Mouse (Mus musculus) G1E (cell line): Measurements from ENCODE around the gene Sorcs2.

Experiments
- CTCF ChIP-seq: IDR thresholded peaks from 2 replicates; pipeline ENCODE4 v1.5.1; 2012; ENCODE audit warnings: low read depth, low read length, inconsistent platforms, mixed read lengths
- GATA1 ChIP-seq: IDR thresholded peaks from 2 replicates; pipeline ENCODE4 v1.6.1; 2012; ENCODE audit warnings: borderline replicate concordance, low read length, inconsistent platforms, mixed read lengths
- POLR2AphosphoS5 ChIP-seq: IDR thresholded peaks from 2 replicates; pipeline ENCODE4 v1.6.1; 2012; ENCODE audit warnings: low read depth, low read length, inconsistent platforms; ENCODE audit not compliant: insufficient replicate concordance
- TAL1 ChIP-seq: conservative IDR thresholded peaks from 2 replicates; pipeline ENCODE4 v1.6.1; 2012; ENCODE audit warnings: low read depth, low read length, inconsistent platforms, mixed read lengths

DNA sequence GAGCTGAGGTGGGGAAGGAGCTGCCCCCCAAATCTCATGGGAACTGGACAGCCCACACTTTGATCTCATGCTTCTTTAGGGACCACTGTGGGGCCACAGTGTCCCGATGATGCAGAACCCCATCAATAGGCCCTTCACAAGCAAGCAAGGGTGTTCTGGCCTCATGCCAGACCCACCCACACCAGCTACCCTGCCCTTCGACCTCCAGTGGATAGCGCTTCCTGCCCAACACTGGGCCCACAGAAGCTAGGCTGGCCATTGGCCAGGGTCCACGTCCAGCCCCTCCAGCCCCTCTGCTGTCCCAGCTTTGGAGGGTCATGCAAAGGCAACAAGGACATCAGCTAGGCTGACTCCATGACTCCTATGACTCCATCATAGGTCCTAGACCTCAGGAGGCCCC, 99.9 kb downstream of the Sorcs2 start:
- TF ChIP-seq CTCF (no peak), TAL1 (no peak), GATA1 (no peak), POLR2AphosphoS5 (no peak)
